Mouse (Mus musculus): ENCODE results near the gene Prkar2b. TPM values are rescaled to one million over a fixed set of nuclear protein-coding genes. Genes with fewer than 3 reads are reported as not detected.

Gene Prkar2b
- polyA plus RNA-seq, 1 experiment, result 10.0 TPM

- DNase-seq (ENCODE audit: low spot score), result no peak
Observed at GRCm38 (mm10) chr12:32060247-32061089, 628 bp downstream of the Prkar2b start.

DNA sequence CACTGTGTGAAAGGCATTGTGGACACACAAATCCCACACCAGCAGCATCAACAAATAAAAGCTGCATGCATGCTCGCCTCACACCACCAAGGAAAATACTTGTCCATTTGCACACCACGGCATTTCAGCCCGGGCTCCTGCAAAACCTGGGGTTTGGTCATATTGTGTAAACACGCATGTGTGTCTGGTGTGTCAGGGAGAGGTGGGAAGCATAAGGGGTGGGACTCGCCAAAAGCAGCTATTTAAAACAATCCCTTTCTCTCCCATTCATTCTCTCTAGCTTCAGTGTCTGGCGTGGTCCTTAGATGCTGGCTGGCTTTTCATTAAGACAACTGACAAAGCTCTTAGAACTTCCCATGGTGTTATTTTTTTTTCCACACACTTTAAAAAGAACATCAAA, 1.4 kb downstream of the Prkar2b start:
- DNase-seq (ENCODE audit: low spot score), result no peak

DNA sequence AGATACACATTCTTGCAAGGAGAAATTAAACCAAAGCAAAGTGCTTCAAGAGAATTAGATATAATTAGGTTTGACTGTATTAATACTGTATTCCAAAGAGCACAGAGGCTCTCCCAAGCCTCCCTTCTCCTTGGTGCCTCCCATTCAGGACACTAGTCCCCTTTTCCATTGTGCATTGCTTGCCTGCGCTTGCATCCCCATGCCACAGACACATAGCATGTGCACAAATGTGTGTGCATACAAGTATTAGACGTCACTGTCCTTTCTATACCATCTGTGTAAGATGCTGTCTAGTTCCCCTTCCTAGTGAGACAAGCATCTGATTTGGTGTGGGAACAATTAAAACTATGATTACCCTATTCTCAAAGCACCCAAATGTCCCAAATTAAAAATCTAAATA, 2.0 kb downstream of the Prkar2b start:
- DNase-seq (ENCODE audit: low spot score), result no peak

GRCm38 (mm10) chr12:32057461-32058199, 3.5 kb downstream of the Prkar2b start:
- no peak for DNase-seq (ENCODE audit: low spot score)

DNA sequence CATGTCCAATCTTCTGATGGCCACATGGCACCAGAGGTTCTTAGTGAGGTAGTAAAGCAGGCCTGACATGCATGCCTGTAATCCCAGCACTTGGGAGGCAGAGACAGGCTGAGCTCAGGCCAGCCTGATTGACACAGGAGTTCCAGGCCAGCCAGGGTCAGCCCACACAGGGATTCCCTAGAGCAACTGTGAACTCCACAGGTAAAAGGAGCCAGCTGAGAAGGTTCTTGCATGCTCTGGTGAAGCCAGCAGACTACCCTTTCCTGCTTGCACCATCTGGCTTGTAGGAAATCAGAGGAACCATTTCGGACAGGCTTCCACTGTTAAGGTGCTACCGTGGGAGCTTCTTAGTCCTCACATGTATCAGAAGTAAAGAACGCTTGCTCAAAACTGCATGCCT, 5.3 kb downstream of the Prkar2b start:
- DNase-seq (ENCODE audit: low spot score), result no peak

DNA sequence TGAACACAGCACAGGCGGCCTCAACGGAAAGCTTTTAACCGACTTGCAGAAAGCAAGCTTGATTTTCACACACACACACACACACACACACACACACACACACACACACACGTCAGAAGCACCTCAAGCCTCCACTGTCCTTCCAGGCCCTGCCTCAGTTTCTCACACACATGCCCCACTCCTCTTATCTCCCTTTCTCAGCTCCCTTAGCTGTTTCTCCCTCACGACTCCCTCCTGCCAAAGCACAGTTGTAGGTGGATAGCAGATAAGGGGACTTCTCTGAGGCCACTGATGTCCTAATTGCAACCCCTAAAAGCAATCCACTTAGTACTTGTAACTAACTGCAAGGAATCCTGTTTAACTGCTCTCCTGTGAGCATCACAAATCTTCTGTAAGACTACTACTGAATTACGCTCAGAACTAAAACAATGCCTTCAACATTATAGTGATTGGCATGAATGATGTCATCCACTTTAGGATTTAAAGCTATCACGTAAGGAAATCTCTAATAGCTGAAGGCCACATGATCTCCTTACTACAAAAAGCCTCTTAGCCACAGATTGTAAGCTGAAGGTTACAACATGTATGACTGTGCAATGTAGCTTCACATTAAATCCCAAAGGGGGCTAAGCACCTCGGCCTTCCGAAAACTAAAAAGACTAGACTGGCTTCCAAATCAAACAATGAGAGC, 6.5 kb downstream of the Prkar2b start:
- no peak for DNase-seq (ENCODE audit: low spot score)

- no peak for DNase-seq (ENCODE audit: low spot score)
Observed at GRCm38 (mm10) chr12:32053637-32054366, 7.3 kb downstream of the Prkar2b start.

- no peak for DNase-seq (ENCODE audit: low spot score)
Observed at GRCm38 (mm10) chr12:32052882-32053281, 8.2 kb downstream of the Prkar2b start.

DNA sequence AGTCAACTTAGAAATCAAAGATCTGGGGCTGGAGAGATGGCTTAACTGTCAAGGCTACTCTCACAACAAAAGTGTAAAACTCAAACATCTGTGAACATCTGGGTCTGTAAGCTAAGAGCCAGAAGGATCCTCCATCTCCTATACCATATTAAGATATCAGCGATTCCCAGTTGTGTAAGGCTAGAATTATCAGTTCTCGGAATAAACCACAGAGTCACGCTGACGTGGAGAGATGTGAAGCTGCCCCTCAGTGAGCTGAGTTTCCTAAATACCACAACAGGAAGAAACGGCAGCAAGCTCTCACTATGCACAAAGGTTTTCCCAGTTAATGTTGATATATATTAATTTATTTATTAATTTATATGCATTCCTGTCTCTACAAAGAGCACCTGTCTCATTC, 10.9 kb downstream of the Prkar2b start:
- DNase-seq (ENCODE audit: low spot score), result no peak

- no peak for DNase-seq (ENCODE audit: low spot score)
Observed at GRCm38 (mm10) chr12:32045566-32046330, 15.3 kb downstream of the Prkar2b start.

GRCm38 (mm10) chr12:32044487-32045134, 16.5 kb downstream of the Prkar2b start:
- DNase-seq (ENCODE audit: low spot score), result no peak

DNA sequence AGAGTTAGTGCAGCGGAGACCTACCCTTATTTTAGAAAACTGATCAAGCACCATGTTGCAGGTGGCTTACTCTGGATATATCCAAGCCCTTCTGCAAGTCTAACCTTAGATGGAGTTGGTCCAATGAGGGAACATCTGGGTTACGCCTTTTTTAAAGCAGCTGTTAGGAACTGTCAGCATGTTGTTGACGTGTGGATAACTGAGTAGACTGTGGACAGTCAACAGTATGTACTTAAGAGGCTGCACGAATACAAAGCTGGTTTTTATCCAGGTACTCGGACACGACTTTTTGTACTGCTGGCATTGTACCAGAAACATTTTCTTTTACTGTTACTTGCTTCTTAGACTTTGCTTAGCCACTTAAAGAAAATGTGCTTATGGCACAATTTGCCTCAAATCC, 27.6 kb downstream of the Prkar2b start:
- DNase-seq (ENCODE audit: low spot score), result no peak

DNA sequence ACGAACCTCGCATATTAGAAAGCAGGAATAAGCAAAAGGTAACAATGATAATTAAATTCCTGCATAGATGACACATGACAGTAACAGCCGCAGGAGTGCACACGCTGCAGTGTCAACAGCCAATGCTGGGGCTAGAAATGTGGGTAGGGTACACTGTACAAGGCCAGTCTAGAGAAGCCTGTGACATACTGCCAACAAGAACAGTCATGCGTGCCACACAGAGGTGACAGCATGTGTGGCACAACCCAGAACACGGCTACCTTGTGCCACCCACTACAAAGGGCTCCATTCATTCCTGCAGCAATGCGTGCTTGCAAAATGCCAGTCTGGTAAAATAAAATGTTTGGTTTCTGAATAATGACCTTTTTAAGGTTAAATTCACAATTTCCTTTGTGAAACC, 28.2 kb downstream of the Prkar2b start:
- no peak for DNase-seq (ENCODE audit: low spot score)

DNA sequence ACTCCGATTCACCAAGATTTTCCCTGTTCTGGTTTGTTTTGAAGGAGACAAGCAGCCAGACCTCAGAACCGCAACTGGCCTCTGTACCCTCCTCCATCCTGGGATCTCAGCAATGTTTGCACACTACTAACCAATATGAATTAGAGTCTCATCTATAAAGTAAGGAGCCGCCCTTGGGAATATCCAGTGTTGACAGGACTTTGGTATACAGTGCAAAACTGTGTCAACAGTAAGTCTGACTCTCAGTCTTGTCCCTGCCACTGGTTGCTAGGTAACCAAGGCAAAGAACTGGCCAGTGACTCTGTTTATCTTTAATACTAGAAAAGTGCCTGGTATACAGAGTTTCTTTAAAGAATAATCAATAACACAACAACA, 42.7 kb downstream of the Prkar2b start:
- no peak for DNase-seq (ENCODE audit: low spot score)

DNA sequence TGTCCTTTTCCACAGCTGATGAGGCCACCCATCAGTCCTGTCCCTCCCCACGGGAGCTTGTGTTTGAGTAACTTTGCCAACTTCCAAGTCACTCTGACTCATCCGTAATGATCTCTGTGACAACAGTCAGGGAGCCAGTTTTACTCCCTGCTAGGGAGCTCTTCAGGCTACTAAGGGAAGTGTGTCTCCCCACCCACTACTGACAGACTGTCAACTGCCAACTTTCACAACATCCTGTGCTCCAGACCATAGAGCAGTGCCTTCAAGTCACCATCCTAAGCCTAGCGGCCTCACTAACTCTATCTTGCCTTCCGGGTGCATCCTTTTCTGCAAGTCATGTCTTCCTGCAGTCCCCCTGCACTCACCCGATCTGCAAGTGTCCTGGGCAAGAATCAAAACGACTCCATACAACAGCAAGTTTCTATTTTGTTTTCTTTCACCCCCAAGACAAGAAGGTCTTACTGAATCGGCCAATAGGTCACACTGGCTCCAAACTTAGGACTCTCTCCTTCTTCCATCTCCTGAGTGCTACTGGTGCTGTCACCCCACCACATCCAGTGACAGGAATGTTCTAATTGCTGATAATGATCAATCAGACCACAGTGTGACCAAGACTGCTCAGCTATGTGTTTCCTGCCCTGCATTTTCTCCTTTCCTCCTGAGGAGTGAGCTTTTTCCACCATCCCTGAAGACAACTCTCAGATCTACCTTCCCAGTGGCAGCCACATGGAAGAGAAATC, 43.3 kb downstream of the Prkar2b start:
- DNase-seq (ENCODE audit: low spot score), result no peak

DNA sequence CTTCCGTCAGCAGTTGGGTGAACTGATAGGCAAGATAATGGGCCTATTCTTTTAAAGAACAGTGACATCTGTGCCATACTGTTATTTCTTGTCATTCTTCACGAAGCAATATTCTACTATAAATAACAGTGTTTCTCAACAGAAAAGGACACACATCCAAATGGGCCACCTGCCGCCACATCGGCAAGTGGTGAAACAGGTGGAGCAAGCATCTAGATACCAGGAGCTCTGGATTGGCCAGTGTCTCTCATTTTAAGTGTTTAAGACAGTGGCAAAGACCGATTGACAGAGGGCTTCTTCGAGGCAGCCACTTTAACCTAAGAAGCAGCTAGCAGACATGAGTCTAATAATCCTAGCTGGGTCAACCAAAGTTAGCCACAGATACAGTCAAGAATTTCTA, 44.6 kb downstream of the Prkar2b start:
- DNase-seq (ENCODE audit: low spot score), result no peak

DNA sequence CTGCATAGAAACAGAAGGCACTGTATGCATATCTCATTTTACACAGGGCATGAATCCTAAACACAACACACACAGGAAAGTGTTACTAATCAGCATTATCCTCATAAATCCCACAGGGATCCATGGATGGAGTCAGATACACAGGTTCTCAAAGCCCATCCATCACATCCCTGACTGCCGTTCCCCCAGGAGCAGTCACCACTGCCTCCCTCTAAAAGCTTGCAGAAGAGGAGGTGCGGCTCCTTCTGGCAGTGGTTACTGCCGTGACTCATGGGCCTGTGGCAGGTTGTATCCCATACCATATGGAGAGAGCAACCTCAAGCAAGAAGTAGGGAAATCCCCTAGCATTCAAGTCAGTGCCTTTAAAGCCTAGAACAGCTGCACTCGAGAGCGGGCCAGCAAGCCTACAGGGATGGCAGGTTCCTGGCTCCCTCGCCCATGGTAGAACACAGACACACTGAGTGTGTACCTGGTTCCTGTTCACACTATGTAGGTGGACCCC, 45.8 kb downstream of the Prkar2b start:
- DNase-seq (ENCODE audit: low spot score), result no peak

DNA sequence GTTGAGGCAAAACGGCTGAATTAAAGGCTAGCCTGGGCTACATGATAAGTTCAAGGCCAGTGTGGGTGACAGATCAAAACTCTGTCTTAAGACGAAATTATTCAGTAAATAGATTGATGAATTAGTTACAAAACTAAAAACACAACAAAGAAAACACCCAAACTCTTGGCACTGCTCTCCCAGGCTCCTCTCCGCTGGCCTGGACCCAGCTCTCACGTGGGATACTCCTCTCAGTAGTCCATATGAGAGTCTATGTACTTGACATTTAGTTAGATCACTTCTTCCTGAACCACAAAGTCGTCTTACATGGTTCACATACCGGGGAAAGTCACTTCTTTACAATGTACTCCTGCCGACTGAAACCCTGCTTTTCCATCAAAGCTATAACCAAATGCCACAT, 46.3 kb downstream of the Prkar2b start:
- no peak for DNase-seq (ENCODE audit: low spot score)

DNA sequence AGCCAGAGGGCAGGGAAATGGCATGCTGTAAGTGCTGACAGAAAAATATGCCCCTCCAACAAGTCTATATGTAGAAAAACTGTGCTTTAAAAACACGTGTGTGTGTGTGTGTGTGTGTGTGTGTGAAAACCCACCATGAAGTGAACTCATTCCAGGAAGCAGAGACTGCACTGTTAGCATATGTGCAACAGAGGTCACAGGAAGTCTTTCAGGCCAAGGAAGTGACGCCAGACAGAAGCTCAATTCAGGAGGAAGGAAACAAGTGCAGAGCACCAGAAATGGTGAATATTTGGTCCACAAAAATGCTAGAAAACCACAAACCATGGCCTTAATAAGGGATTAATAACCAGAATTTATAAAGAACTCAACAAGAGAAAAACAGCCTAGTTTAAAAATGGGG, 48.9 kb downstream of the Prkar2b start:
- no peak for DNase-seq (ENCODE audit: low spot score)

GRCm38 (mm10) chr12:32011128-32011527, 50.0 kb downstream of the Prkar2b start:
- no peak for DNase-seq (ENCODE audit: low spot score)
